Mouse (Mus musculus) heart, adult 2 months (tissue): Measurements from ENCODE around the gene Nsun5. TPM values are rescaled to one million over a fixed set of nuclear protein-coding genes. Genes with fewer than 3 reads are reported as not detected.
"Not testable (repeated sequence)": the region's sequence is repeated elsewhere in the genome, so short reads cannot be mapped to it uniquely, and the experiment has no call there.

ENCODE experiments used
- DNase-seq, 2 experiments: peaks; one replicate each; pipeline ENCODE4 v3.0.0; 2021
- H3K27ac ChIP-seq: fragments of 200-600 bp; 2 replicates; pipeline ENCODE4 v1.8.1; 2022
- H3K27me3 ChIP-seq: fragments of 200-500 bp; 2 replicates; pipeline ENCODE4 v1.6.1; 2012; ENCODE audit warnings: mild to moderate bottlenecking, low read length, inconsistent platforms, mixed read lengths; ENCODE audit not compliant: control insufficient read depth, insufficient read depth
- H3K36me3 ChIP-seq: fragments of 200-500 bp; 2 replicates; pipeline ENCODE4 v1.6.1; 2012; ENCODE audit warnings: low read length, inconsistent platforms; ENCODE audit not compliant: control insufficient read depth, insufficient read depth
- H3K4me1 ChIP-seq: fragments of 200-500 bp; 2 replicates; pipeline ENCODE4 v1.6.1; 2011; ENCODE audit warnings: low read length; ENCODE audit not compliant: control insufficient read depth, insufficient read depth
- H3K4me3 ChIP-seq: fragments of 200-600 bp; 2 replicates; pipeline ENCODE4 v1.8.1; 2022
- H3K79me2 ChIP-seq: fragments of 200-500 bp; replicated peaks from 2 replicates; pipeline ENCODE4 v1.6.1; 2012; ENCODE audit warnings: mild to moderate bottlenecking, inconsistent platforms, low read length, moderate library complexity, mixed read lengths; ENCODE audit not compliant: control insufficient read depth, insufficient read depth
- H3K9ac ChIP-seq: fragments of 200-500 bp; 2 replicates; pipeline ENCODE4 v1.6.1; 2012; ENCODE audit warnings: low read depth, mild to moderate bottlenecking, control low read depth, inconsistent platforms, low read length, mixed read lengths
- CTCF ChIP-seq: fragments of 200-600 bp; IDR thresholded peaks from 2 replicates; pipeline ENCODE4 v1.8.1; 2022; ENCODE audit warnings: antibody characterized with exemption, mild to moderate bottlenecking, moderate library complexity
- EP300 ChIP-seq: fragments of 200-500 bp; IDR thresholded peaks from 2 replicates; pipeline ENCODE4 v1.6.1; 2011; ENCODE audit warnings: low read depth, low read length, control low read depth; ENCODE audit not compliant: insufficient read depth
- POLR2A ChIP-seq: fragments of 200-500 bp; IDR thresholded peaks from 2 replicates; pipeline ENCODE4 v1.6.1; 2011; ENCODE audit warnings: mild to moderate bottlenecking, low read depth, low read length, control low read depth; ENCODE audit not compliant: insufficient read depth
- WGBS: fragments of 180-500 bp; shearing (Covaris S2); methylation state at CpG from one replicate; pipeline ENCODE4 v1.1.7; 2018; 5-methylcytosine and 5-hydroxymethylcytosine counted together
- intact Hi-C: fragments of 180-260 bp; cut with DNase I; formaldehyde crosslinking; loops from one replicate; pipeline ENCODE4 v1.15.1; 2025
- polyA plus RNA-seq: library from polyadenylated mRNA; depleted of rRNA; stranded (reverse); fragments of >200 nt; gene quantifications from 2 replicates; pipeline ENCODE4 v1.2.3, GENCODE M21; 2012
- total RNA-seq, 2 experiments: library from RNA; stranded (reverse); gene quantifications; 2 replicates each; pipeline ENCODE4 v1.2.3; 2021

Gene Nsun5
- total and polyA plus RNA-seq, 3 experiments: 14.1 to 21.6 (median 18.3) TPM

GRCm38 (mm10) chr5:135367841-135368240 is 1.9 kb upstream of the Nsun5 start:
- Histone ChIP-seq H3K79me2 (no peaks in the 10 kb centered on the region), H3K27ac (no peak overlapping the region), H3K4me3 (no peak overlapping the region), H3K4me1 (no peaks in the 10 kb centered on the region), H3K27me3 (no peaks in the 10 kb centered on the region), H3K9ac (no peak overlapping the region), H3K36me3 (no peaks in the 10 kb centered on the region)
- intact Hi-C loops: no loop called here
- TF ChIP-seq EP300 (no peak), CTCF (peak; percentile 85), POLR2A (no peak)
- DNase-seq: no peak
- WGBS: 49% methylated on average over 6 of the region's 6 CpGs

- intact Hi-C loops: no loop called here
- no peak overlapping the region for H3K9ac ChIP-seq
- no peak for DNase-seq
- H3K36me3 ChIP-seq: no peaks in the 10 kb centered on the region
- no peaks in the 10 kb centered on the region for H3K27me3 ChIP-seq
- H3K27ac ChIP-seq: no peak overlapping the region
- no peak for TF ChIP-seq EP300
- no peak for TF ChIP-seq CTCF
- no peak for TF ChIP-seq POLR2A
- no peaks in the 10 kb centered on the region for H3K4me1 ChIP-seq
- no peaks in the 10 kb centered on the region for H3K79me2 ChIP-seq
- WGBS: 82% methylated on average over 6 of the region's 6 CpGs
- H3K4me3 ChIP-seq: no peak overlapping the region
Observed at GRCm38 (mm10) chr5:135368312-135368711, 1.4 kb upstream of the Nsun5 start.

- H3K79me2 ChIP-seq, intact Hi-C loops, H3K9ac ChIP-seq, H3K36me3 ChIP-seq, H3K27me3 ChIP-seq, DNase-seq, H3K4me1 ChIP-seq: not testable (repeated sequence)
- H3K4me3 ChIP-seq: peak overlapping the region; percentile 90
- WGBS: 55% methylated on average over 9 of the region's 9 CpGs
- peak overlapping the region; percentile 79 for H3K27ac ChIP-seq
Observed at GRCm38 (mm10) chr5:135369196-135369595, 557 bp upstream of the Nsun5 start.

GRCm38 (mm10) chr5:135371195-135371594 is 1.4 kb downstream of the Nsun5 start:
- no peaks in the 10 kb centered on the region for H3K27me3 ChIP-seq
- H3K79me2 ChIP-seq: no peaks in the 10 kb centered on the region
- H3K27ac ChIP-seq: no peak overlapping the region
- H3K9ac ChIP-seq: no peak overlapping the region
- DNase-seq: no peak
- TF ChIP-seq EP300: no peak
- intact Hi-C loops: no loop called here
- H3K4me3 ChIP-seq: no peak overlapping the region
- 96% methylated on average over 13 of the region's 13 CpGs for WGBS
- no peaks in the 10 kb centered on the region for H3K4me1 ChIP-seq
- no peaks in the 10 kb centered on the region for H3K36me3 ChIP-seq

- H3K4me1 ChIP-seq: no peaks in the 10 kb centered on the region
- TF ChIP-seq POLR2A (no peak), CTCF (peak; percentile 38)
- no peak overlapping the region for H3K4me3 ChIP-seq
- H3K79me2 ChIP-seq: no peaks in the 10 kb centered on the region
- intact Hi-C loops: no loop called here
- no peak overlapping the region for H3K9ac ChIP-seq
- no peaks in the 10 kb centered on the region for H3K36me3 ChIP-seq
- H3K27me3 ChIP-seq: no peaks in the 10 kb centered on the region
- H3K27ac ChIP-seq: no peak overlapping the region
- DNase-seq: no peak
- WGBS: 95% methylated on average over 5 of the region's 5 CpGs
Observed at GRCm38 (mm10) chr5:135373601-135374000, 3.8 kb downstream of the Nsun5 start.

- Histone ChIP-seq H3K9ac (no peak overlapping the region), H3K36me3 (no peaks in the 10 kb centered on the region), H3K4me1 (no peaks in the 10 kb centered on the region), H3K27me3 (no peaks in the 10 kb centered on the region), H3K79me2 (no peaks in the 10 kb centered on the region), H3K4me3 (no peak overlapping the region), H3K27ac (no peak overlapping the region)
- intact Hi-C loops: no loop called here
- 29% methylated on average over 8 of the region's 8 CpGs for WGBS
- peak; percentile 33 to 48 for DNase-seq
- TF ChIP-seq CTCF (no peak), POLR2A (no peak), EP300 (no peak)
Observed at GRCm38 (mm10) chr5:135375167-135375566, 5.4 kb downstream of the Nsun5 start.

- Histone ChIP-seq H3K27ac (no peak overlapping the region), H3K4me1 (no peaks in the 10 kb centered on the region), H3K79me2 (no peaks in the 10 kb centered on the region), H3K9ac (no peak overlapping the region), H3K27me3 (no peaks in the 10 kb centered on the region), H3K36me3 (no peaks in the 10 kb centered on the region), H3K4me3 (no peak overlapping the region)
- TF ChIP-seq EP300 (no peak), POLR2A (no peak), CTCF (no peak)
- DNase-seq: no peak
- WGBS: 74% methylated on average over 2 of the region's 2 CpGs
- intact Hi-C loops: no loop called here
Observed at GRCm38 (mm10) chr5:135376341-135376740, 6.6 kb downstream of the Nsun5 start.
